Mouse (Mus musculus) gonadal fat pad, adult 2 months (tissue): ENCODE measurements around the gene Zfp281. TPM values are rescaled to one million over a fixed set of nuclear protein-coding genes. Genes with fewer than 3 reads are reported as not detected.

Source experiments
- DNase-seq: peaks from one replicate; pipeline ENCODE4 v3.0.0-alpha.2; 2012; ENCODE audit warnings: low read depth
- polyA plus RNA-seq: library from polyadenylated mRNA; depleted of rRNA; stranded (reverse); fragments of >200 nt; gene quantifications from 2 replicates; pipeline ENCODE4 v1.2.3, GENCODE M21; 2012

The Zfp281 gene
- polyA plus RNA-seq, 1 experiment, result 1.3 TPM

GRCm38 (mm10) chr1:136613300-136613751, 11.4 kb upstream of the Zfp281 start:
- no peak for DNase-seq

GRCm38 (mm10) chr1:136614748-136615440, 9.8 kb upstream of the Zfp281 start:
- no peak for DNase-seq

GRCm38 (mm10) chr1:136617163-136617788, 7.4 kb upstream of the Zfp281 start:
- no peak for DNase-seq

- DNase-seq, result no peak
Measured at GRCm38 (mm10) chr1:136618570-136618969, 6.1 kb upstream of the Zfp281 start.

GRCm38 (mm10) chr1:136625019-136625895, 556 bp downstream of the Zfp281 start:
- DNase-seq, result no peak

GRCm38 (mm10) chr1:136626141-136626540, 1.4 kb downstream of the Zfp281 start:
- DNase-seq, result no peak

- no peak for DNase-seq
Measured at GRCm38 (mm10) chr1:136626756-136627155, 2.1 kb downstream of the Zfp281 start.

GRCm38 (mm10) chr1:136627591-136627990, 2.9 kb downstream of the Zfp281 start:
- DNase-seq, result no peak

- no peak for DNase-seq
Measured at GRCm38 (mm10) chr1:136632891-136633290, 8.2 kb downstream of the Zfp281 start.

- DNase-seq, result no peak
Measured at GRCm38 (mm10) chr1:136635644-136636043, 10.9 kb downstream of the Zfp281 start.

- DNase-seq, result no peak
Measured at GRCm38 (mm10) chr1:136636946-136637345, 12.2 kb downstream of the Zfp281 start.

GRCm38 (mm10) chr1:136637696-136638095, 13.0 kb downstream of the Zfp281 start:
- DNase-seq, result no peak

- no peak for DNase-seq
Measured at GRCm38 (mm10) chr1:136638211-136638610, 13.5 kb downstream of the Zfp281 start.

GRCm38 (mm10) chr1:136638699-136639098, 14.0 kb downstream of the Zfp281 start:
- DNase-seq, result no peak

GRCm38 (mm10) chr1:136639221-136639620, 14.5 kb downstream of the Zfp281 start:
- no peak for DNase-seq

GRCm38 (mm10) chr1:136642701-136643100, 18.0 kb downstream of the Zfp281 start:
- DNase-seq, result no peak

- no peak for DNase-seq
Measured at GRCm38 (mm10) chr1:136644486-136644885, 19.8 kb downstream of the Zfp281 start.

GRCm38 (mm10) chr1:136645849-136646625, 21.3 kb downstream of the Zfp281 start:
- DNase-seq, result no peak

GRCm38 (mm10) chr1:136652066-136652465, 27.4 kb downstream of the Zfp281 start:
- DNase-seq, result no peak

- DNase-seq, result no peak
Measured at GRCm38 (mm10) chr1:136653526-136653925, 28.8 kb downstream of the Zfp281 start.

- DNase-seq, result no peak
Measured at GRCm38 (mm10) chr1:136654385-136654784, 29.7 kb downstream of the Zfp281 start.

- no peak for DNase-seq
Measured at GRCm38 (mm10) chr1:136656619-136657018, 31.9 kb downstream of the Zfp281 start.
